Mouse (Mus musculus): ENCODE results near the gene Epb41l5.

DNA sequence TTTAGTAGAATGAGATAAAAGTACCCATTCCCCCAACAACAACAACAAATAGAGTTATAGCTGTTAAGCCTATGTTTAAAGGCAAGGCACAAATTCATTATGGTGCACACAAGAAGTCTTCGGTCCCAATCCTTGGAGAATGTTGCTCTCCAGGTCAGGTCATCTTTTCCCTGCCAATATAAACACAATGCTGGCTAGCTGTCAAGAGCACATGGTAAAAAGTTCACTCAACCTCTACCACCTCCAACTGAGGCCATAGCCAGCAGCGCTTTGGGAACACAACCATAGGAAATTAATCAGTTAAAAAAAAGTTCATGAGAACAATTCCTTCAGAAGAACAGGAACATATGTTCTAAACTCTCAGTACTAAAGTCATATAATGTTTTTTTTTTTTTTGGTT lies 58.8 kb downstream of the Epb41l5 start:
- no peak for TF ChIP-seq CTCF (IDR thresholded peaks at IDR 0.05; ENCODE audit: low read depth)
- TF ChIP-seq EP300 (IDR thresholded peaks at IDR 0.05; ENCODE audit: low read depth): no peak
